Mouse (Mus musculus): ENCODE measurements around the gene Tspyl4. TPM values are rescaled to one million over a fixed set of nuclear protein-coding genes. Genes with fewer than 3 reads are reported as not detected.

Gene Tspyl4
- polyA plus RNA-seq, 1 experiment from 2014 or later: 37.9 TPM

DNA sequence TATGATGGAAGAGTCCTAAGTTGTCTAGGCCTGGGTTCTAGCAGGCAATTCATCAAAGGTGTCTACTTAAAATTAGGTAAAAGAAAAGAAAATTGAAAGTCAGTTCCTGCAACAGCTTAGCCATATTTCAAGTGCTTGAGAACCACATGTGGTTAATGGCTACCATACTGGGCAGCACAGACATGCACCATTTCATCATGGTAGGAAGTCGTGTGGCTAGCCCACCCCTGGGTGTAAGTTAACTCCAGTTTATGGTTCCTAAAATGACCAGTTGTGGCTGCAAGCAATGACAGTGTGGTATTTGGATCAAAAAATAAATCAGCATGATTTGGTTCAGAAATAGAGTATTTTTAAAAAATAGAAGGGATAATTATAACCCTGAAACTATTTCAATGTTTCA, 44.6 kb downstream of the Tspyl4 start:
- no peak overlapping the region for H3K27ac ChIP-seq (replicated peaks)
- DNase-seq (ENCODE audit: low spot score): no peak
- no peaks in the 10 kb centered on the region for H3K36me3 ChIP-seq (replicated peaks)
- no peak overlapping the region for H3K4me3 ChIP-seq
- no peaks in the 10 kb centered on the region for H3K9me3 ChIP-seq
- 81% methylated on average over 1 of the region's 1 CpGs for WGBS
- H3K4me1 ChIP-seq: no peaks in the 10 kb centered on the region
- no peaks in the 10 kb centered on the region for H3K27me3 ChIP-seq (replicated peaks; ENCODE audit: low read depth, poor library complexity, severe bottlenecking)

Other genes starting within 250 kb of the Tspyl4 start
- gene Calhm5, start 200.9 kb upstream of the Tspyl4 start, polyA plus RNA-seq (2016; fragmentation: Nextera tagmentation; extraction: Ambion mirVana): 0.11 and 0.12 TPM in 2 replicates
- gene Calhm6, start 169.5 kb upstream of the Tspyl4 start, polyA plus RNA-seq (2016; fragmentation: Nextera tagmentation; extraction: Ambion mirVana): 0.62 and 0.68 TPM in 2 replicates
- 29.1 and 33.6 TPM in 2 replicates for gene Dse, start 89.7 kb upstream of the Tspyl4 start, polyA plus RNA-seq (2016; fragmentation: Nextera tagmentation; extraction: Ambion mirVana)
- 67.9 and 70.5 TPM in 2 replicates for gene Tspyl1, start 15.3 kb upstream of the Tspyl4 start, polyA plus RNA-seq (2016; fragmentation: Nextera tagmentation; extraction: Ambion mirVana)
- 0.09 and 0.14 TPM in 2 replicates for gene Col10a1, start 92.5 kb downstream of the Tspyl4 start, polyA plus RNA-seq (2016; fragmentation: Nextera tagmentation; extraction: Ambion mirVana)
- gene Nt5dc1, start 121.1 kb downstream of the Tspyl4 start, polyA plus RNA-seq (2016; fragmentation: Nextera tagmentation; extraction: Ambion mirVana): 7.7 and 8.8 TPM in 2 replicates
- gene Frk, start 186.0 kb downstream of the Tspyl4 start, polyA plus RNA-seq (2016; fragmentation: Nextera tagmentation; extraction: Ambion mirVana): 5.0 and 6.1 TPM in 2 replicates